Mouse (Mus musculus) retina, adult 2 months (tissue): Measurements from ENCODE around the gene Hist1h1d.
"Not testable (repeated sequence)": the region's sequence is repeated elsewhere in the genome, so short reads cannot be mapped to it uniquely, and the experiment has no call there.

Experiments used
- DNase-seq: peaks from one replicate; pipeline ENCODE4 v3.0.0-alpha.2; 2012; ENCODE audit warnings: low read depth, low spot score

Hist1h1d gene

DNA sequence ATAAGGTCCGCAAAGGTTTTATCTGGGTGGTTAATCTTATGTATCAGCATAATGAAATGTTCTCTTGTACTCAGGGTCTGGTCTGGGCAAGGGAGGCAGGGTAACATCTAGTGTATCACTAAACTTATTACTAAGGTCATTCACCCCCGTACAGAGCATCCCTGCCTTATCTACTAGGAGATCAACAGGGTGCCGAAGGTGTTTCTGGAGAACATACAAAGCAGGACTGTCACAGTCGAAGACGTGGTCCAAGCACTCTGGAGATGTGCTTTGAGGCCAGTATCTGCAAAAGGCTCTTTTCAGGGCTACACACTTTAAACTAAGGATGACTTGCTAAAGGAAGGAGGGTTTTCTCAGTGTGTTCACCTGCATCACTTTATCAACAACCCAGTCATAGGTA is 6.4 kb upstream of the Hist1h1d start:
- DNase-seq: no peak

DNA sequence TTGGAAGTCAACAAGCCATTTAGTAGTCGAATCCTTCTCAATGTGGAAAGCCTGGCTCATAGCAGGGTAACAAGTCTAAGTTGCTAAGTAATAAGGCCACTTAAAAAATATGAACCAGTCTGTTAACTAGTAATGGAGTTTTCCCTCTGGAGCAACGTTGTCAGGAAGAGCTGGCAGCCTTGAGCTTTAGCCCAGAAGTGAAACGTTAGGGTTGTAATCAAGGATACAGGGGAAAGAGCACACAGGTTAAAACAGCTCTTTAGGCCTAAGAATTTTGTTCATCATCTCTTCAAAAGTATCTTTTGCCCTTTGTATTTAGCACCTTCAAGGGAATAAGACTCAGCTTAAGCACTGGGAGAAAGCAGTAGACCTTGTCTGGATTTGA is 2.3 kb upstream of the Hist1h1d start:
- DNase-seq: no peak

DNA sequence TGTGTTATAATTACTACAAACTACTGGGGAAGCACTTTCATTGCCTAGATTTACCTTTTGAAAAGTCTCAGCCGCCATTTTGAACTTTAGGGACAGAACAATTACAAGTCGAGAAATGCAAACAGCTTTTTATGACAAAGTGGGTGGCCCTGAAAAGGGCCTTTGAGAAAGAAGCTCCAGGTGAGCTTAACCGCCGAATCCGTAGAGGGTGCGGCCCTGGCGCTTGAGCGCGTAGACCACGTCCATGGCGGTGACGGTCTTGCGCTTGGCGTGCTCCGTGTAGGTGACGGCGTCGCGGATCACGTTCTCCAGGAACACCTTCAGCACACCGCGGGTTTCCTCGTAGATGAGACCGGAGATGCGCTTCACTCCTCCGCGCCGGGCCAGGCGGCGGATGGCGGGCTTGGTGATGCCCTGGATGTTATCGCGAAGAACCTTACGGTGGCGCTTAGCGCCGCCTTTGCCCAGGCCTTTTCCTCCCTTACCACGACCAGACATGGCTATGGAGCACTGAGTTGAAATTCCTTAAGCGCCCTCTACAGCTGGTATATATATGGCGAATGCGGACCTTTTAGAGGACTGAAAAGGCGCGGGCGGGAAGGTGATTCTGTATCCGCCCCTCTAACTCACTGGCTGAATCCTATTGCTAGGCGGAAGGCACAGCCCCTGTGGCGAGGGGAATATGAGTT is 1.8 kb upstream of the Hist1h1d start, which contains the start of gene Hist1h4f:
TSS of gene Hist1h4f (minus strand) at position 503 of the 689 bp plus-strand sequence.
- peak; percentile 83 for DNase-seq

DNA sequence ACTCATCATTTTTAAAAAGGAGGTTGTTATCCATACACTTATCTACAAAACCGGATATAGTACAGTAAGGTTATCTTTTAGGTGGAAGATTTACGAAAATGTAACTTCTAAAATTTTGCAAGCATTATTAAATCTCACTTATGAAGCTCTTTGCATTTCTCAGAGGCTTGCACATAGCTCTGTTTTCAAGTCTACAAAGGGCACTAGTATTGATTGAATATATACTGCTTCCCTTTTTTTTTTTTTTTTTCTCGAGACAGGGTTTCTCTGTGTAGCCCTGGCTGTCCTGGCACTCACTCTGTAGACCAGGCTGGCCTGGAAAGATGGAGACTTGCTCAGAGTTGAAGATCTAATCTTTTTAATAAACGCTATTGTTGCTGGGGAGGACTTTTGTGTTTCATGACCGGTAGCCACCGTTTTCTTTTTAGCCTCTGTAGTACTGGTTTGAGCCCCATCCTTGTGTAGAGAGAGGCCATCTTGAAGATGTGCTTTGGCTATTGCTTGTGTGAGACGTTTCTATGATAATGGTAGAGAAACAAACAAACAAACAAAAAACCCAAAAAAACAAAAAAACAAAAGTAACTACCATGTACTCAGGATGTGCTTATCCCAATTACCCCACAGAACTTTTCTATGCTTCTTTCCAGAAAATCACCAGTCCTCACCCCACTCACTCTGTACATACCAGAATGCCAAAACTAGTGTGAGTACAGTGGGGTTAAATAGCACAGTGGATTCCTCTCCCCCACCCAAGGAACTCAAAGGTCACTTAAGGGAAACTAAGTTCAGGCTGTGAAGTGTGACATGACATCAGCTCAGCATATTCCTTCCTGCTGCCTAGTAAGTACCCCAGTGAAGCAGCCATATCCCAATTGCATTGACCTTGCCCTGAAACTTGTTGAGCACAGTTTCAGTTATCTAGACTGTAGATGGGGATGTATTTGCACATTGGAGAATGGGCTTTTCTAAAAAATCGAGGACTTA is 839 bp upstream of the Hist1h1d start:
- DNase-seq: no peak

- DNase-seq: no peak
Observed at GRCm38 (mm10) chr13:23554393-23554792, 1.3 kb downstream of the Hist1h1d start.

DNA sequence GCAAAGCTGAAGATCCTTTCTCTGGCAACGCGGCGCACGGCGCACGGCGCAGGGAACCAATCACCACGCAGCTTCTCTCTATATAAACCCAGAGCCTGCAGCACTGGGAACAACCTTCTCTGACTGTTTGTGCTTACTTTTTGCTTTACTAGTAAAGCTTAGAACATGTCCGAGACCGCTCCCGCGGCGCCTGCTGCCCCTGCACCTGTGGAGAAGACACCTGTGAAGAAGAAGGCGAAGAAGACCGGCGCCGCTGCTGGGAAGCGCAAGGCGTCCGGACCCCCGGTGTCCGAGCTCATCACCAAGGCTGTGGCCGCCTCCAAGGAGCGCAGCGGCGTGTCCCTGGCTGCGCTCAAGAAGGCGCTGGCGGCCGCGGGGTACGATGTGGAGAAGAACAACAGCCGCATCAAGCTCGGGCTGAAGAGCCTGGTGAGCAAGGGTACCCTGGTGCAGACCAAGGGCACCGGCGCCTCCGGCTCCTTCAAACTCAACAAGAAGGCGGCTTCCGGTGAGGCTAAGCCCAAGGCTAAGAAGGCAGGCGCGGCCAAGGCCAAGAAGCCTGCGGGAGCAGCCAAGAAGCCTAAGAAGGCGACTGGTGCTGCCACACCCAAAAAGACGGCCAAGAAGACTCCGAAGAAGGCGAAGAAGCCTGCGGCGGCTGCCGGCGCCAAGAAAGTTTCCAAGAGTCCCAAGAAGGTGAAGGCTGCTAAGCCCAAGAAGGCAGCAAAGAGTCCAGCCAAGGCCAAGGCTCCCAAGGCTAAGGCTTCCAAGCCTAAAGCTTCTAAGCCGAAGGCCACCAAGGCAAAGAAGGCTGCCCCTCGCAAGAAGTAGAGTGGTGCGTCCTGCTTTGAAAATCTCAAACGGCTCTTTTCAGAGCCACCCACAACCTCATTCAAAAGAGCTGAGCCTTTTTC is 2.1 kb downstream of the Hist1h1d start:
- no peak for DNase-seq

DNA sequence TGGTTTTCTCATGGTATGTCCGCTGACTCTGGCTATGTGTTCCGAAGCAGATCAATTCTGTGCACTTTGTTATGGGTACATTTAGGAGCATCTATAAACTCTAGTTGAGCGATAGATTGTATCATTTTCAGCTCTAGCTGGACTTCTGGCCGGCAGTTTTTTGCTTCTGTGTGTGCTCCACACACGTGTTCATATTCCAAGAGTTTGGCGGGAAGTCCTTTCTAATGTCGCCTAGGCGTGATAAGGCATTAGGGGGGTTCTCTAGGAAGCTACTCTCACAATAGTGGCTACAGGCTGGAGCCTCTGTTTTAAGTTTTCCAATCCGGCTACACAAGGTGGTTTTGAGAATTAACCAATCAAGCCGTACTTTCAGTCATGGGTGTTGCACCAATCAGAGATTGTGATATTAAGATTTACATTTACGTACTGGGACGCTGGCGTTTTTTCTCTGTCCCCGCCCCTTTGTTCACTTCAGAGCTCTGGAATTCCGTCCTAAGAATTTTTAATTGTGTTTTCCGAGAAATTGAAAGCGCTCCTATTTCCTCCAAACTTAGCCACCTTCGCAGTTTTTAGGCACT is 2.9 kb downstream of the Hist1h1d start:
- peak; percentile 76 for DNase-seq

DNA sequence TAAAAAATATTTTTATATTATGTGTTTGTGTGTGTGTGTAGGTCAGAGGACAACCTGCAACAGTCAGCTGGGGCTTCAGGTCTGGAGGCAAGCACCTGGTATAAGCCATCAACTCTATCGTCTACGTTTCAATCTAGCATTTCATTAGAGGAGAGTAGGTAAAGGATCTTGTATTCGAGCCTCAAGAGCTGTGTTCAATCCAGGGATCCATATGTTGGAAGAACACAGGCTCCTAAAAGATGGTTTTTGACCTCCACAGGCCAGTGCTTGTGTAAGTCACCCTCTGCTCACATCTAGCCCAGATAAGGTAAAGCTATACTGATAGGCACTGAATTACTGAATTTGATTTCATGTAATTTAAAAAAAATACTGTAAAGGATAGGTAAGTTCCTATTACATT is 3.8 kb downstream of the Hist1h1d start:
- DNase-seq: no peak

- not testable (repeated sequence) for DNase-seq
Observed at GRCm38 (mm10) chr13:23560699-23561098, 7.6 kb downstream of the Hist1h1d start.

- DNase-seq: not testable (repeated sequence)
Observed at GRCm38 (mm10) chr13:23561531-23561882, 8.4 kb downstream of the Hist1h1d start.

GRCm38 (mm10) chr13:23561883-23562659 is 9.0 kb downstream of the Hist1h1d start, which contains the start of gene Hist1h3e:
Hist1h3e (minus strand) TSS chr13:23562369.
- peak; percentile 91 for DNase-seq

DNA sequence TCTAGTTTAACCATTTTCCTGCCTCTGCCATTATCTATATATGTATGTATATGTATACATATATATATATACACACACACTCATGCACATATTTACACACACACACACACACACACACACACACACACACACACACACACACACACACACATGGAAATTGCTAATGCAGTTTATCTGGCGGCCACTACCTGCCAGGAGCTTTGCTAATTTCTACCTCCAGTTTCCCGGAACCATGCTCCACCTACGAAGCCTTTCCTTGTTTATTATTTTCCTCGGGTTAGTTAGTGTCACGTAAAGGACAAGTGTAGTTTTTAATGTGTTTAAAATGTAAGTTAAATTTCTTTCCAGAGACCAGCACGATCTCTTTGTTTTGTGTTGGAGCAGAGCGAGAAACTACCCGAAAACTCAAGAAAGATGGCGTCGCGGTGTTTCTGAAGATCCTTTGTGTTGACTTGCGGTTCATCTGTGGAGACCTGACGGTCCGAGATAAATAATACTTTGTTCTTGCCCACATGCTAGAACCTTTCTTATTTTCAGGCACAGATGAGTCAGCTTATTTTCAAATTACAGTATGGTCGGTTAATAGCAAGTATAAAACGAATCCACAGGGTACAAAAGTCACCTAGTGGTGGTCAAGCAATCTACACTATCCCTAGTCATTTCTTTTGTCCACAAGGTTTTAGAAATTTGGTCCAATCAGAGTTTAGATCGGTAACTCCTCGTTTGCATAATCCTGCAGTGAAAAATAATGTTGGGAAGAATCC is 9.8 kb downstream of the Hist1h1d start:
- no peak for DNase-seq

DNA sequence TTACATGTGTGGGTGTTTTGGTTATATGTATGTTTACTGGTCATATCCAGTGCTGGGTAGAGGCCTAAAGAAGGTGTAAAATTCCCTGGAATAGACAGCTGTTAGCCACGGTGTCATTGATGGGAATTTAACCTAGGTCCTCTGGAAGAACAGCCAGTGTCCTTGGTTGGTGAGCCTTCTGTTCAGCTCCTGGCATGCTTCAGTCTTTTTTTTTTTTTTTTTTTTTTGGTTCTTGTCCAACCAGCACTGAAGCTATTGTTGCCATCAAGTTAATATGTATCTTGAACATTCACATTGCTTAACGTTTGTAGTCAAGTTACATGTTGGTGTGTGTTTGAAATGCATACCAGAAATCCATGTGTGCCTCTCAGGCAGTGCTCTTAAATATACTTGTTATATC is 11.4 kb downstream of the Hist1h1d start:
- DNase-seq: no peak

- not testable (repeated sequence) for DNase-seq
Observed at GRCm38 (mm10) chr13:23570261-23571021, 17.4 kb downstream of the Hist1h1d start.

DNA sequence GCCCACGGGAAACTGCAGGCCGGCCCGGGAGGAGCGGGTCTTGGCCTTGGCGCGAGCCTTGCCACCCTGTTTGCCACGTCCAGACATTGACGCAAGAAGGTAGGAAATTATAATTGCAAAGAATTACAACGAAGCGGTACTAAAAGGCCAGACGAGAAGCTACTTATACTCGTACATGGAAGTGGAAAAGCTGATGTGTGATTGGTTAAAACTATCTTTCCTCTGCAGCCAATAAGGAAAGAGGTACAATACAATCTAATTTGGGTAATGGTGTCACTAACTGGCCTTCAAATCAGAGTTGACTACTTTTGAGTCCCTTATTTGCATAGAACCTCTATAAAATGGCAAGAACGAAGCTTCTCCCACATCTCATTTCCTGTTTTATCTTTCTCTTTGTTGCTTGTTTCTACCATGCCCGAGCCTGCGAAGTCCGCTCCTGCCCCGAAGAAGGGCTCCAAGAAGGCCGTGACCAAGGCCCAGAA is 18.0 kb downstream of the Hist1h1d start, which contains the start of the genes Hist1h2ae and Hist1h2bg:
TSS of gene Hist1h2ae (minus strand) at position 199 of the 482 bp plus-strand sequence.
TSS of gene Hist1h2bg (plus strand) at position 375 of the 482 bp plus-strand sequence.
- peak; percentile 80 for DNase-seq

DNA sequence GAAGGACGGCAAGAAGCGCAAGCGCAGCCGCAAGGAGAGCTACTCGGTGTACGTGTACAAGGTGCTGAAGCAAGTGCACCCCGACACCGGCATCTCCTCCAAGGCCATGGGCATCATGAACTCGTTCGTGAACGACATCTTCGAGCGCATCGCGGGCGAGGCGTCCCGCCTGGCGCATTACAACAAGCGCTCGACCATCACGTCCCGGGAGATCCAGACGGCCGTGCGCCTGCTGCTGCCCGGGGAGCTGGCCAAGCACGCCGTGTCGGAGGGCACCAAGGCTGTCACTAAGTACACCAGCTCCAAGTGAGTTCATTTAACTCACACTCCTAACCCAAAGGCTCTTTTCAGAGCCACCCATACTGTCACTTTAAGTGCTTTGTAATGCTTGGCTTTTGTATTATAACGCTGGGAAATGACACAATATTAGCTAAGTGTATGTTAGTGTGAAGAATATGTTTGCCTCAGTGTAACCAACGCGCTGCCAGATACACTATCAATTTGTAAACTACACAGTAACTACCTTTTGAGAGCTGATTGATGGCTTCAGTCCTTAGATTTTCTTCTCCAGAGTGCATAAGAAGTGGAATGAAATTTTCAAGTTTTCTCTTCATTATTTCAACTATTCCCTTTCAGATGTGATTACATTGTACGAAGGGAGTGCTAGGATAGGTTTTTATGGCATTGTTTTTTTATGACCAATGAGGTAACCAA is 18.6 kb downstream of the Hist1h1d start:
- DNase-seq: not testable (repeated sequence)

GRCm38 (mm10) chr13:23572218-23573033 is 19.4 kb downstream of the Hist1h1d start:
- DNase-seq: no peak
